Mouse (Mus musculus) forebrain, embryonic 10.5 days (tissue): Measurements from ENCODE around the gene Col12a1. TPM values are rescaled to one million over a fixed set of nuclear protein-coding genes. Genes with fewer than 3 reads are reported as not detected.

Experiments
- DNase-seq: peaks from one replicate; pipeline ENCODE4 v3.0.0-alpha.2; 2017; ENCODE audit warnings: low spot score; ENCODE audit errors: extremely low spot score
- H3K27ac ChIP-seq: fragments of 300-500 bp; sonication (generic); 2 replicates; pipeline ENCODE4 v1.5.1; 2016; ENCODE audit warnings: mild to moderate bottlenecking
- H3K27me3 ChIP-seq: fragments of 300-500 bp; sonication (generic); 2 replicates; pipeline ENCODE4 v1.6.1; 2016; ENCODE audit warnings: mild to moderate bottlenecking; ENCODE audit not compliant: poor library complexity, severe bottlenecking
- H3K36me3 ChIP-seq: fragments of 300-500 bp; sonication (generic); replicated peaks from 2 replicates; pipeline ENCODE4 v1.6.1; 2016; ENCODE audit warnings: mild to moderate bottlenecking, moderate library complexity
- H3K4me1 ChIP-seq: fragments of 300-500 bp; sonication (generic); 2 replicates; pipeline ENCODE4 v1.6.1; 2016
- H3K4me3 ChIP-seq: fragments of 300-500 bp; sonication (generic); 2 replicates; pipeline ENCODE4 v1.5.1; 2016; ENCODE audit warnings: mild to moderate bottlenecking, moderate library complexity
- H3K9me3 ChIP-seq: fragments of 300-500 bp; sonication (generic); 2 replicates; pipeline ENCODE4 v1.6.1; 2016; ENCODE audit warnings: mild to moderate bottlenecking, moderate library complexity
- WGBS: fragments of 180-500 bp; shearing (Covaris S2); methylation state at CpG from one replicate; pipeline ENCODE4 v1.1.7; 2016; 5-methylcytosine and 5-hydroxymethylcytosine counted together
- polyA plus RNA-seq: library from polyadenylated mRNA; unstranded; fragments of >200 nt; fragmentation: Nextera tagmentation; extraction: Ambion mirVana; gene quantifications from 2 replicates; pipeline ENCODE4 v1.2.1, GENCODE M21; 2016

Col12a1 gene
- polyA plus RNA-seq, 1 experiment from 2014 or later: 7.4 TPM

DNA sequence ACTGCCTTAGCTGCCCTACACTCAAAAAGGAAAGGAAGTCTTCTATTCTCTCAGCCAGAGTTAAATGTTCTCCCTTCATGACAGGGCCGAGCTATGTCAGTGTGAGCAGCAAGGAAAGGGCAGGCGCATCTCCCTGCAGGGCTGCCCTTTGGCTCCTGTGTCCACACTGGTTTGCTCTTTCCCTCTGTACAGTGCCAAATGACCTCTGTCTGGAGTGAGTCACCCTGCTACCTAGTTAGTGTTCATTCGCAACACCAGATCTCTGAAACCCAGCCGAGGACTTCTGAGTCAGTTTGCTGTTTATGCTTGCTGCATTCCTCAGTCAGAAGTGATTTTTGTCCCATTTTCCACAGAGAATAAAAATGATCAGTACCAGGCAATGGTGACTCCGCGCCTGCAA is 108.3 kb downstream of the Col12a1 start:
- no peaks in the 10 kb centered on the region for H3K9me3 ChIP-seq
- 83% methylated on average over 6 of the region's 6 CpGs for WGBS

GRCm38 (mm10) chr9:79609661-79610060 is 109.0 kb downstream of the Col12a1 start:
- WGBS: 80% methylated on average over 4 of the region's 4 CpGs
- H3K27me3 ChIP-seq: peaks cover 63% of the 10 kb centered on the region
- H3K4me3 ChIP-seq: no peak overlapping the region
- DNase-seq: no peak
- peaks cover 21% of the 10 kb centered on the region for H3K4me1 ChIP-seq
- no peaks in the 10 kb centered on the region for H3K9me3 ChIP-seq
- H3K36me3 ChIP-seq: no peaks in the 10 kb centered on the region
- no peak overlapping the region for H3K27ac ChIP-seq

More for the DNA sequence above, 108.3 kb downstream of the Col12a1 start:
- no peak overlapping the region for H3K27ac ChIP-seq
- H3K27me3 ChIP-seq: peaks cover 60% of the 10 kb centered on the region
- no peaks in the 10 kb centered on the region for H3K36me3 ChIP-seq
- DNase-seq: no peak
- no peak overlapping the region for H3K4me3 ChIP-seq
- H3K4me1 ChIP-seq: peaks cover 16% of the 10 kb centered on the region

DNA sequence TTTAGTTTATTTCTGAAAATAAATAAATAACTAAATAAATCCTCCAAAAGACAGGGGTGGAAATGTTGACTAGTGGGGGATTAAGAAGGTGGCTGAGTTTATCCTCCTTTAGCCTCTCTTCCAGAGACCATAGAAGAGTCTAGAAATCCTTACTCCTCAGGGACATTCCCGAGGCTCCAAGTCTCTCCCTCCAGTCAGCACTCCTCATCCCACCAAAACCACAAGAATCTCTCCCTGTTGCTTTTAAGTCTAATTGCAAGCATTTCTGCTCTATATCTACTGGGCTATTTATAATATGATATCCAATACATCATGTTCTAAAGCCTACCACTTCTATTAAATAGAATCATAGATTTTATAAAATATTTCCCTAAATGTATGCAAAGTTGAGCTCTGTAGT is 109.8 kb downstream of the Col12a1 start:
- Histone ChIP-seq H3K4me1 (peaks cover 26% of the 10 kb centered on the region), H3K9me3 (no peaks in the 10 kb centered on the region), H3K27ac (no peak overlapping the region), H3K4me3 (no peak overlapping the region), H3K27me3 (peaks cover 72% of the 10 kb centered on the region), H3K36me3 (no peaks in the 10 kb centered on the region)
- no peak for DNase-seq
- WGBS: 88% methylated on average over 1 of the region's 1 CpGs

- DNase-seq: no peak
- no peak overlapping the region for H3K27ac ChIP-seq
- 82% methylated on average over 4 of the region's 4 CpGs for WGBS
These were observed 110.5 kb downstream of the Col12a1 start for GRCm38 (mm10) chr9:79608062-79608531.

DNA sequence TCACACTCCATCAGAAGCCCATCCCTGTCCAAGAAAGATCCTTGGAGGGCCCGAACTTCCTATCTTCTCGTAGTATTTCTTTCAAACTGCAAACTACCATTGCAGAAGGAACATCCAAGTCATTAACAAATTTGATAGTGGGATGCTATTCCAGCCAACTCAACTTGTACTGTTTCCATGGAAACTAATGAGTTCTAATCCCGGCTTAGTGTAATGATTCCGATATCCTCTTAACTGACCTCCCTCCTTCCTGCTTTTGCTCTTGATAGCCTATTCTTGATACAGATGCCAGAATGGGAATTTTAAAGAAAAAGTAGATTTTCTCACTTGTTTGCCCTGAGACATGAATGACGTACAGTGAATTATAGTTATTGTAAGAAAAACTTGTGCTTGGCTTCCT is 112.5 kb downstream of the Col12a1 start:
- Histone ChIP-seq H3K27ac (no peak overlapping the region), H3K36me3 (no peaks in the 10 kb centered on the region), H3K9me3 (no peaks in the 10 kb centered on the region), H3K27me3 (peaks cover 82% of the 10 kb centered on the region), H3K4me3 (no peak overlapping the region), H3K4me1 (peaks cover 26% of the 10 kb centered on the region)
- peak; percentile 17 for DNase-seq
- WGBS: 48% methylated on average over 5 of the region's 5 CpGs

More at GRCm38 (mm10) chr9:79608062-79608531, 110.5 kb downstream of the Col12a1 start:
- Histone ChIP-seq H3K4me1 (peaks cover 26% of the 10 kb centered on the region), H3K9me3 (no peaks in the 10 kb centered on the region), H3K4me3 (no peak overlapping the region), H3K36me3 (no peaks in the 10 kb centered on the region), H3K27me3 (peaks cover 79% of the 10 kb centered on the region)

GRCm38 (mm10) chr9:79605722-79606121 is 112.9 kb downstream of the Col12a1 start:
- Histone ChIP-seq H3K9me3 (no peaks in the 10 kb centered on the region), H3K4me1 (peaks cover 26% of the 10 kb centered on the region), H3K27ac (0 out of 2 replicates have a peak overlapping the region, but pooled peaks have one; percentile 30), H3K4me3 (no peak overlapping the region), H3K36me3 (no peaks in the 10 kb centered on the region), H3K27me3 (peaks cover 81% of the 10 kb centered on the region)
- peak; percentile 29 for DNase-seq
- WGBS: 21% methylated on average over 5 of the region's 5 CpGs

DNA sequence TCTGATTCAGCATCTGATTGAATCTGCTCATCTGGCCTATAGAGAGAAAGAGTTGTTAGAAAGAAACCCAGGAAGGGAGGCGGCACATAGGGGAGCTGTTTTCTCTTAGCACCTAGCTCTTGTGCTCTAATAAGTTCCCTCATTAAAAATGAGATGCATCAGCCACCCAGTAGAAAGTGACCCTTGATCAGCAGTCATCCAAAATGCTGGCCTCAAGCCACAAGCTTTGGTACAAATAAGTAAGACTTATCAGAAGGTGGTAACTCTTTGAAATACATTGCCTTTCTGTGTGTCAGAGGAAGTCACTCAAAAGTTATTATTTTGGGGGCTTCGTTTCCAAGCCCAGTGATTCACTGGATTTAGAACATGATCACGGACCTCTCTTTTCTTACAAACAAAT is 114.1 kb downstream of the Col12a1 start:
- no peaks in the 10 kb centered on the region for H3K36me3 ChIP-seq
- H3K27me3 ChIP-seq: peaks cover 81% of the 10 kb centered on the region
- no peak overlapping the region for H3K27ac ChIP-seq
- no peaks in the 10 kb centered on the region for H3K9me3 ChIP-seq
- H3K4me1 ChIP-seq: peaks cover 31% of the 10 kb centered on the region
- DNase-seq: no peak
- WGBS: 88% methylated on average over 3 of the region's 3 CpGs
- no peak overlapping the region for H3K4me3 ChIP-seq

DNA sequence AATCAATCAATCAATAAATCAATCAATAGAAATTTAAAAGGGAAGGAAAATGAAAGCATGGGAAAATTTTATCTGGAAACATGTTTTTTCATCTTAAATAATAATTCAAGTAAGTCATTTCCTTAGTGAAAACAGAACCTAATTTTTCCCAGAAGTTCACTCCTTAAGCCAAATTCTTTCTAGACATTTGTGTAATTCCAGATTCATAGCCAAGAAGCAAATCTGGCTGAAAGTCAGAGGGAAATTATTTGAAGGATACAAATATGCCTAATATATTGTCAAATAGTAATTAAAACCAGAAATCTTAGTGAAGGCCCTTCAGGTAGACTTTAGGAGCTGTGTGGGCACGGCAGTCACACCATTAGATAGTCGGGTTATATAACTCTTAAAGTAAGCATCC is 115.2 kb downstream of the Col12a1 start:
- no peak for DNase-seq
- Histone ChIP-seq H3K4me3 (no peak overlapping the region), H3K27ac (no peak overlapping the region), H3K36me3 (no peaks in the 10 kb centered on the region), H3K27me3 (peaks cover 72% of the 10 kb centered on the region), H3K9me3 (no peaks in the 10 kb centered on the region), H3K4me1 (peaks cover 40% of the 10 kb centered on the region)
- 93% methylated on average over 2 of the region's 2 CpGs for WGBS

- Histone ChIP-seq H3K9me3 (no peaks in the 10 kb centered on the region), H3K4me1 (peaks cover 30% of the 10 kb centered on the region), H3K36me3 (no peaks in the 10 kb centered on the region), H3K27me3 (peaks cover 53% of the 10 kb centered on the region), H3K4me3 (no peak overlapping the region), H3K27ac (no peak overlapping the region)
- no peak for DNase-seq
- WGBS: 94% methylated on average over 3 of the region's 3 CpGs
These were observed 118.4 kb downstream of the Col12a1 start for GRCm38 (mm10) chr9:79600237-79600570.

DNA sequence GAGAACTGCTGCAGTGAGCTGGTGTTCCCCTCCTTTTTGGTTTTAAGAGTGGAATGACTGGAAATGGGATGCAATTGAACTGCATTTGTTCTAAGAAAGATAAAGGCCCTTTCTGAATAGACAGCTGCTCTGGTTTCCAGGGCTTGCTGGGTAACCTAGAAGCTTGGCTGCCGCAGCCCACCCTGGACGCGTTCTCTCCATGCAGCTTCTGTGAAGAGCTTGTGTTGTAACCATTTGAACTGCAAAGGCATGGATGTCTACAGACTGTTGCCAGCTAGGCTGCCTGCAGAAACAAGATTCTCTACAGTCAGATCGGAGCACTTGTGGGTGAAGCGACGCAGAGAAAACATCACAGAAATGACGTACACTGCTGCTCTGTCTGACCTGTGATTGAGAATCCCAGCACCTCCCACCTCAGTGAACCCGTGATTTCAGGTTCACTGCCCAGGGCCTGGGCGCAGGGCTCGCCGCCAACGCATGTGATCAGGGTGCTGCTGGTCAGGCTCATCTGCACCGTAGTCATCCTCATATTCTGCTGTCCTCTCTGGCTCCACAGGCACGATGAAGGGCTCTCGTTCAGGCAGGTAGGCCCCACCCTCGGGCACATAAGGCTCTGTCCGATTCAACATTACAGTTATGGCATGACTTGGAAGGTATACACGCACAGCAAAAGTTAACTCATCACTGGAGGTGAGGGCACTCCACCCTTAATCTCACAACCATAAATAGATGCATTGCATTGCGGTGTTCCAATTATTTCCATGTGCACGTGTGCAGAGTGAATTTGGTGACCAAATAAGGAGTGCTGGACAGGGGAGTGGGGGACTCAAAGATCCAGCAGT is 119.0 kb downstream of the Col12a1 start:
- Histone ChIP-seq H3K4me3 (no peak overlapping the region), H3K9me3 (no peaks in the 10 kb centered on the region), H3K27me3 (peaks cover 49% of the 10 kb centered on the region), H3K4me1 (peaks cover 25% of the 10 kb centered on the region), H3K36me3 (no peaks in the 10 kb centered on the region), H3K27ac (peak overlapping the region; percentile 63; the same call in 1 of the 2 replicates)
- 85% methylated on average over 20 of the region's 20 CpGs for WGBS
- DNase-seq: peak; percentile 15

GRCm38 (mm10) chr9:79598578-79598977 is 120.1 kb downstream of the Col12a1 start:
- Histone ChIP-seq H3K9me3 (no peaks in the 10 kb centered on the region), H3K4me3 (no peak overlapping the region), H3K4me1 (peaks cover 20% of the 10 kb centered on the region), H3K36me3 (no peaks in the 10 kb centered on the region), H3K27ac (no peak overlapping the region), H3K27me3 (peaks cover 38% of the 10 kb centered on the region)
- 65% methylated on average over 1 of the region's 1 CpGs for WGBS
- no peak for DNase-seq

DNA sequence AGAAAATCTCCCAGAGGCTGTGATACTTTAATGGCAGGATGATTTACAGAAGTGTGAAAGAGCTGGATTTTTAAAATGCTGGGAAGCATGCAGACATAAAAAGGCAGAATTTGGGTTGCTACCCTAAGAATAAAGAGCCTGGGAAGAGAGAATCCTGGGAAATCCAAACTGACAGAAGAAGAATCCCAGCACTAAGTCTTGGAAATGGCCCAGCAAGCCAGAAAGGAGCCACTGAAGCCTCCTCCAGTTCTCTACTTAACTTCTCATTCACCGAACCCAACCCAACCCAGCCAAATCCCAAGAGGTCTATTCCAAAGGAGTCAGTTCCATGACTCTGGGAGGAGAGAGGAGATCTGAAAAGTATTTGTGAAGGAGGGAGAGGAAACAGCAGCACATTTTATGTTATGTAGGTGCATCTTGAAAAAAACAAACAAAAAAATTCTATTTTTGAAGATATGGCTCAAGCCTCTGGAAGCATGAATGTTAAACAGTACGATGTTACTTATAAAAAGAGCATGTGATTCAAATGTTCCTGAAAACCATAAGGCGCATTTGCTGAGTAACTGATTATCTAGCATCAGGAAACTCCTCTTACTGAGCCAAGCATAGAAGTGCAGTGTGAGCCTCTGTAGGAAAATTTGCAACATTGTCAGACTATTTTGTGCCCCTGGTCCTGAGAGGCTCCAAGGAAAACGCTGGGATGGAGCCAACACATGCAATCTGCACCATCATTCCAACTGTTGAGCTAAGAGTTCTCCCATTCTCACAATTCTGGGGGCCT is 132.0 kb downstream of the Col12a1 start:
- H3K27me3 ChIP-seq: no peaks in the 10 kb centered on the region
- H3K4me3 ChIP-seq: no peak overlapping the region
- no peaks in the 10 kb centered on the region for H3K36me3 ChIP-seq
- no peaks in the 10 kb centered on the region for H3K4me1 ChIP-seq
- no peak for DNase-seq
- WGBS: 86% methylated on average over 4 of the region's 4 CpGs
- H3K9me3 ChIP-seq: no peaks in the 10 kb centered on the region
- H3K27ac ChIP-seq: no peak overlapping the region

GRCm38 (mm10) chr9:79566838-79567237 is 151.8 kb downstream of the Col12a1 start:
- no peaks in the 10 kb centered on the region for H3K9me3 ChIP-seq
- no peak for DNase-seq
- WGBS: 89% methylated on average over 5 of the region's 5 CpGs
- no peak overlapping the region for H3K27ac ChIP-seq
- H3K4me3 ChIP-seq: no peak overlapping the region
- no peaks in the 10 kb centered on the region for H3K27me3 ChIP-seq
- no peaks in the 10 kb centered on the region for H3K4me1 ChIP-seq
- no peaks in the 10 kb centered on the region for H3K36me3 ChIP-seq
